Mouse (Mus musculus) heart, postnatal 10 days (tissue): Measurements from ENCODE around the gene Pde4dip. TPM values are rescaled to one million over a fixed set of nuclear protein-coding genes. Genes with fewer than 3 reads are reported as not detected.

Experiments
- DNase-seq, 2 experiments: peaks; one replicate each; pipeline ENCODE4 v3.0.0; 2021
- intact Hi-C: fragments of 180-260 bp; cut with DNase I; formaldehyde crosslinking; loops from one replicate; pipeline ENCODE4 v1.15.1; 2025
- total RNA-seq, 2 experiments: library from RNA; stranded (reverse); gene quantifications; 2 replicates each; pipeline ENCODE4 v1.2.3; 2021

Pde4dip gene
- total RNA-seq, 2 experiments from 2014 or later, result 1,178 to 1,212 TPM

- intact Hi-C loops, result no loop called here
- DNase-seq, result no peak
These were observed 185.9 kb downstream of the Pde4dip start for GRCm38 (mm10) chr3:97702448-97703080.

- no peak for DNase-seq
- intact Hi-C loops, result no loop called here
These were observed 187.3 kb downstream of the Pde4dip start for GRCm38 (mm10) chr3:97701198-97701597.

- intact Hi-C loops, result no loop called here
These were observed 189.4 kb downstream of the Pde4dip start for GRCm38 (mm10) chr3:97699061-97699460.

GRCm38 (mm10) chr3:97697291-97697690, 191.2 kb downstream of the Pde4dip start:
- DNase-seq, result no peak

More at GRCm38 (mm10) chr3:97699061-97699460, 189.4 kb downstream of the Pde4dip start:
- DNase-seq, result no peak

GRCm38 (mm10) chr3:97696866-97697265, 191.6 kb downstream of the Pde4dip start:
- DNase-seq, result no peak
- intact Hi-C loops, result no loop called here

More at GRCm38 (mm10) chr3:97697291-97697690, 191.2 kb downstream of the Pde4dip start:
- intact Hi-C loops, result no loop called here

GRCm38 (mm10) chr3:97693806-97694205, 194.7 kb downstream of the Pde4dip start:
- no peak for DNase-seq
- intact Hi-C loops, result no loop called here

GRCm38 (mm10) chr3:97691443-97692017, 197.0 kb downstream of the Pde4dip start:
- intact Hi-C loops, result no loop called here

GRCm38 (mm10) chr3:97690590-97690989, 197.9 kb downstream of the Pde4dip start:
- no peak for DNase-seq
- intact Hi-C loops, result no loop called here

More at GRCm38 (mm10) chr3:97691443-97692017, 197.0 kb downstream of the Pde4dip start:
- DNase-seq, result no peak

GRCm38 (mm10) chr3:97689289-97689688, 199.2 kb downstream of the Pde4dip start:
- intact Hi-C loops, result loop anchor here (10.0 kb wide), 1 partner anchor 326 kb away; the partner anchor contains the start of gene Notch2

GRCm38 (mm10) chr3:97686372-97687117, 202.0 kb downstream of the Pde4dip start:
- intact Hi-C loops, result loop anchor here (10.0 kb wide), 1 partner anchor 328 kb away; the partner anchor contains the start of gene Notch2
- DNase-seq, result no peak

More at GRCm38 (mm10) chr3:97689289-97689688, 199.2 kb downstream of the Pde4dip start:
- no peak for DNase-seq

- intact Hi-C loops, result loop anchor here (10.0 kb wide), 1 partner anchor 331 kb away; the partner anchor contains the start of gene Notch2
- no peak for DNase-seq
These were observed 204.8 kb downstream of the Pde4dip start for GRCm38 (mm10) chr3:97683560-97684195.

- intact Hi-C loops, result loop anchor here (10.0 kb wide), 1 partner anchor 332 kb away; the partner anchor contains the start of gene Notch2
- DNase-seq, result no peak
These were observed 205.9 kb downstream of the Pde4dip start for GRCm38 (mm10) chr3:97682576-97682975.

GRCm38 (mm10) chr3:97682159-97682502, 206.4 kb downstream of the Pde4dip start:
- intact Hi-C loops, result loop anchor here (10.0 kb wide), 1 partner anchor 333 kb away; the partner anchor contains the start of gene Notch2

GRCm38 (mm10) chr3:97681321-97682158, 207.0 kb downstream of the Pde4dip start:
- DNase-seq, result peak; percentile 61 to 71
- intact Hi-C loops, result loop anchor here (1.0 to 10.0 kb wide), 2 partner anchors 198 to 333 kb away; partner anchors contain the start of gene Notch2

More at GRCm38 (mm10) chr3:97682159-97682502, 206.4 kb downstream of the Pde4dip start:
- DNase-seq, result no peak

- peak; percentile 85 to 87 for DNase-seq
- intact Hi-C loops, result loop anchor here (1.0 to 10.0 kb wide), 2 partner anchors 199 to 334 kb away; partner anchors contain the start of gene Notch2
These were observed 207.7 kb downstream of the Pde4dip start for GRCm38 (mm10) chr3:97680631-97681320.

- DNase-seq, result no peak
- intact Hi-C loops, result no loop called here
These were observed 210.1 kb downstream of the Pde4dip start for GRCm38 (mm10) chr3:97678416-97678815.

GRCm38 (mm10) chr3:97676126-97676525, 212.4 kb downstream of the Pde4dip start:
- no peak for DNase-seq
- intact Hi-C loops, result no loop called here

- DNase-seq, result no peak
- intact Hi-C loops, result no loop called here
These were observed 213.8 kb downstream of the Pde4dip start, which contains the start of gene Gm17651 for GRCm38 (mm10) chr3:97674644-97675110. TSS of gene Gm17651 (minus strand) at chr3:97674694.
